Mouse (Mus musculus) stomach, embryonic 16.5 days (tissue): ENCODE results near the gene Abhd6. TPM values are rescaled to one million over a fixed set of nuclear protein-coding genes. Genes with fewer than 3 reads are reported as not detected.
A peak's percentile ranks its signal among the peaks of the same experiment; 100 is the strongest.

Source experiments
- ATAC-seq: fragments of 200-750 bp; cut with Nextera tagmentation; 2 replicates; pipeline ENCODE4 v1.8.0; 2017; ENCODE audit warnings: moderate number of reproducible peaks, moderate TSS enrichment; ENCODE audit not compliant: insufficient read depth, low FRiP score
- H3K27ac ChIP-seq: fragments of 300-500 bp; sonication (generic); 2 replicates; pipeline ENCODE4 v1.5.1; 2014; ENCODE audit warnings: low read length
- H3K27me3 ChIP-seq: fragments of 300-500 bp; sonication (generic); 2 replicates; pipeline ENCODE4 v1.6.1; 2014; ENCODE audit warnings: low read length, control low read depth, mixed read lengths; ENCODE audit not compliant: control insufficient read depth, insufficient read depth
- H3K36me3 ChIP-seq: fragments of 300-500 bp; sonication (generic); 2 replicates; pipeline ENCODE4 v1.6.1; 2014; ENCODE audit warnings: low read length; ENCODE audit not compliant: control insufficient read depth, insufficient read depth
- H3K4me1 ChIP-seq: fragments of 300-500 bp; sonication (generic); 2 replicates; pipeline ENCODE4 v1.6.1; 2014; ENCODE audit warnings: low read length, control low read depth, mixed read lengths; ENCODE audit not compliant: control insufficient read depth, insufficient read depth
- H3K4me2 ChIP-seq: fragments of 300-500 bp; sonication (generic); 2 replicates; pipeline ENCODE4 v1.6.1; 2014; ENCODE audit warnings: low read depth, low read length, mixed read lengths
- H3K4me3 ChIP-seq: fragments of 300-500 bp; sonication (generic); replicated peaks from 2 replicates; pipeline ENCODE4 v1.5.1; 2014; ENCODE audit warnings: mild to moderate bottlenecking, low read length
- H3K9ac ChIP-seq: fragments of 300-500 bp; sonication (generic); 2 replicates; pipeline ENCODE4 v1.6.1; 2014; ENCODE audit warnings: low read length
- H3K9me3 ChIP-seq: fragments of 300-500 bp; sonication (generic); replicated peaks from 2 replicates; pipeline ENCODE4 v1.6.1; 2016; ENCODE audit warnings: low read length, control low read depth; ENCODE audit not compliant: control insufficient read depth
- WGBS: fragments of 180-500 bp; shearing (Covaris S2); extraction: QIAGEN DNeasy Blood & Tissue Kit; methylation state at CpG from one replicate; pipeline ENCODE4 v1.1.7; 2014; 5-methylcytosine and 5-hydroxymethylcytosine counted together
- polyA plus RNA-seq: library from polyadenylated mRNA; unstranded; fragments of >200 nt; fragmentation: Nextera tagmentation; extraction: Ambion mirVana; gene quantifications from 2 replicates; pipeline ENCODE4 v1.2.1, GENCODE M21; 2015

The Abhd6 gene
- polyA plus RNA-seq, 1 experiment from 2014 or later = 28.3 TPM

GRCm38 (mm10) chr14:8054310-8055102 lies 51.8 kb downstream of the Abhd6 start:
- 43% methylated on average over 17 of the region's 17 CpGs for WGBS
- no peak overlapping the region for H3K4me3 ChIP-seq
- no peak overlapping the region for H3K27ac ChIP-seq
- ATAC-seq = peak; percentile 71
- no peak overlapping the region for H3K4me2 ChIP-seq
- no peaks in the 10 kb centered on the region for H3K4me1 ChIP-seq
- H3K9me3 ChIP-seq = no peaks in the 10 kb centered on the region
- H3K27me3 ChIP-seq = no peaks in the 10 kb centered on the region
- H3K9ac ChIP-seq = no peak overlapping the region
- no peaks in the 10 kb centered on the region for H3K36me3 ChIP-seq

GRCm38 (mm10) chr14:8056076-8056475 lies 53.4 kb downstream of the Abhd6 start:
- H3K4me1 ChIP-seq = no peaks in the 10 kb centered on the region
- H3K4me3 ChIP-seq = no peak overlapping the region
- H3K9ac ChIP-seq = no peak overlapping the region
- H3K4me2 ChIP-seq = no peak overlapping the region
- no peaks in the 10 kb centered on the region for H3K27me3 ChIP-seq
- no peak for ATAC-seq
- H3K9me3 ChIP-seq = no peaks in the 10 kb centered on the region
- H3K27ac ChIP-seq = no peak overlapping the region
- 87% methylated on average over 5 of the region's 5 CpGs for WGBS
- H3K36me3 ChIP-seq = no peaks in the 10 kb centered on the region

- Histone ChIP-seq H3K9me3 (no peaks in the 10 kb centered on the region), H3K4me1 (peaks cover 6% of the 10 kb centered on the region; the same call in 1 of the 2 replicates), H3K4me3 (no peak overlapping the region), H3K4me2 (no peak overlapping the region), H3K9ac (no peak overlapping the region), H3K27me3 (no peaks in the 10 kb centered on the region), H3K27ac (no peak overlapping the region), H3K36me3 (no peaks in the 10 kb centered on the region)
- 90% methylated on average over 7 of the region's 7 CpGs for WGBS
- no peak for ATAC-seq
Observed at GRCm38 (mm10) chr14:8059938-8060337, 57.2 kb downstream of the Abhd6 start.

DNA sequence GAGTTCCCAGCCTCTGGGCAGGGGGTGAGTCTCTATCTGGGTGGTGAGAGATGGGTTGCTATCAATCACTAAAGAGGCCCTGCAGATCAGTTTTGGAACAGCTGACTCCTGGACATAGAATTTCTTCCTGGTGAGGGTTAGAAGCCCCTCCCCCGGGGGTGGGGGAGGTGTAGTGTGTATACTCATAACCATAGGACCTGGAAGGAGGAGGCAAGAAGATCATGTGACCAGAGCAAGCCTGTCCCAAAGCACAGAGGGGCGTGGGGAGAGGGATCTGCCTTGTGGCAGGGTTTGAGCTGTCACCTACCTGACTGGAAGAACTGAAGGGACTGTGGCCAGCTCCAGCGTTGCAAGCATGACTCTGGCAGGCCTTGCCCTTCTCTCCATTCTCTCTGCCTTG lies 59.4 kb downstream of the Abhd6 start:
- Histone ChIP-seq H3K9ac (no peak overlapping the region), H3K36me3 (no peaks in the 10 kb centered on the region), H3K9me3 (no peaks in the 10 kb centered on the region), H3K27me3 (no peaks in the 10 kb centered on the region), H3K4me1 (peaks cover 6% of the 10 kb centered on the region; the same call in 1 of the 2 replicates), H3K4me3 (no peak overlapping the region), H3K27ac (peak overlapping the region; percentile 22; the same call in 1 of the 2 replicates), H3K4me2 (no peak overlapping the region)
- WGBS = 24% methylated on average over 3 of the region's 3 CpGs
- ATAC-seq = peak; percentile 44; the same call in 1 of the 2 replicates

- no peak overlapping the region for H3K4me2 ChIP-seq
- H3K27me3 ChIP-seq = no peaks in the 10 kb centered on the region
- no peaks in the 10 kb centered on the region for H3K36me3 ChIP-seq
- H3K27ac ChIP-seq = peak overlapping the region; percentile 22; the same call in 1 of the 2 replicates
- H3K9ac ChIP-seq = no peak overlapping the region
- ATAC-seq = no peak
- peaks cover 6% of the 10 kb centered on the region; the same call in 1 of the 2 replicates for H3K4me1 ChIP-seq
- 59% methylated on average over 3 of the region's 3 CpGs for WGBS
- H3K9me3 ChIP-seq = no peaks in the 10 kb centered on the region
- H3K4me3 ChIP-seq = no peak overlapping the region
Observed at GRCm38 (mm10) chr14:8062537-8063301, 60.0 kb downstream of the Abhd6 start.

DNA sequence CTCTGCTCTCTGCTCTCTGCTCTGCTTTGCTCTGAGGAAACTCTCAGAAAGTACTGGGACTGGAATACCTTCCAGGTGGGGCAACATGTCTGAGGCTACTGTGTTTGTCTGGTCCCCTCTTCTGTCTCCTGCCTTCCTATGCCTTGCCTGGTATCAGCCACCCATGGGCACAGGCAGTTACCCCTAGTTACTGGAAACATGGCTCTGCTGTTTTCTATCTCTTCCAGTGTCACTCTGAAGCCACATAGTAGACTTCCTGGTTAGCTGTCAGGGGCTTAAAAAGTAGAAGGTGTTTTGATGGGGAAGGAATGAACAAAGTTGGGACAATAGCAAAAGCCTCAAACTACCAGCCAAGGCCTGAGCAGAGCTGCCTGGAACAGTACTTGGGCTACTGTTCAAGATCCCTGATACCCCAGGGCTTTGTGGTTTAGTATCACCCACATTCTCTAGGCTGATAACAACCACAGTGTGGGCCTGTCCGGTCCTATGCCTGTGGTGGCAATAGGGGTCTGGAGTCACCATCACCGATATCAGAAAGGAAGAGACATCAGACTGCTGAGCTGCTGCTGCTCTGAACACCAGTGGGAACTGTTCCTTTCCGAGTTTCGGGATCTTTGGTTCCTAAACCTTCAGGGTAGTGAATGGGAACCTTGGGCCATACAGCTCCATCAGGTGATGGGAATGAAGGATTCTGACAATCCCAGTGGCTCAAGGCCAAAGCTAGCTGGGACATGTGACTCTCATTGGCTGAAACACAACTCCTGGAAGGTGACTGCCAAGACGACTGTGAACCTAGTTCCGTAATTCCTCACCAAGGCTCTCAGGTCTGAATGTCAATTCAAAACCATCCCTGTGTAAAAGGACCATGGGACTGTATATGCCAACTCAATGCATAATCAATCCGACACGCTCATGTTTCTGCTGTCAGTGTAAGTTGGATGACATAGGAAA lies 61.4 kb downstream of the Abhd6 start:
- no peak overlapping the region for H3K9ac ChIP-seq
- no peak overlapping the region for H3K4me3 ChIP-seq
- no peaks in the 10 kb centered on the region for H3K27me3 ChIP-seq
- H3K4me1 ChIP-seq = peaks cover 6% of the 10 kb centered on the region; the same call in 1 of the 2 replicates
- no peak overlapping the region for H3K4me2 ChIP-seq
- no peak overlapping the region for H3K27ac ChIP-seq
- ATAC-seq = no peak
- H3K9me3 ChIP-seq = no peaks in the 10 kb centered on the region
- WGBS = 88% methylated on average over 8 of the region's 8 CpGs
- H3K36me3 ChIP-seq = no peaks in the 10 kb centered on the region

- ATAC-seq = peak; percentile 97
- H3K36me3 ChIP-seq = 0 out of 2 replicates have a peak, but pooled peaks cover 5% of the 10 kb centered on the region
- H3K4me2 ChIP-seq = peak within 1 kb of the TSS; percentile 84
- H3K27ac ChIP-seq = peak within 1 kb of the TSS; percentile 95
- peaks cover 13% of the 10 kb centered on the region for H3K4me1 ChIP-seq
- no peaks in the 10 kb centered on the region for H3K9me3 ChIP-seq
- no peaks in the 10 kb centered on the region for H3K27me3 ChIP-seq
- H3K9ac ChIP-seq = peak within 1 kb of the TSS; percentile 83
- peak within 1 kb of the TSS; percentile 67 for H3K4me3 ChIP-seq
- WGBS = under 1% methylated on average over 47 of the region's 47 CpGs
Observed at GRCm38 (mm10) chr14:8080165-8080679, 77.5 kb downstream of the Abhd6 start, which contains the start of gene Rpp14. TSS of gene Rpp14 (plus strand) at chr14:8080367.

GRCm38 (mm10) chr14:8080718-8081117 lies 78.0 kb downstream of the Abhd6 start:
- H3K4me2 ChIP-seq = peak overlapping the region; percentile 84
- no peaks in the 10 kb centered on the region for H3K9me3 ChIP-seq
- no peaks in the 10 kb centered on the region for H3K27me3 ChIP-seq
- 0 out of 2 replicates have a peak, but pooled peaks have one; percentile 18 for ATAC-seq
- under 1% methylated on average over 11 of the region's 11 CpGs for WGBS
- 0 out of 2 replicates have a peak, but pooled peaks cover 5% of the 10 kb centered on the region for H3K36me3 ChIP-seq
- H3K27ac ChIP-seq = peak overlapping the region; percentile 95
- H3K9ac ChIP-seq = peak overlapping the region; percentile 83
- H3K4me1 ChIP-seq = peaks cover 13% of the 10 kb centered on the region
- peak overlapping the region; percentile 67 for H3K4me3 ChIP-seq
